Mouse (Mus musculus) right cerebral cortex, postnatal 36 days (tissue): Measurements from ENCODE around the gene Fcgr3.

Experiments used
- DNase-seq, 2 experiments: peaks; one replicate each; pipeline ENCODE4 v3.0.0; 2022; ENCODE audit warnings: low spot score in 2 of 2, mixed read lengths in 1 of 2

Gene Fcgr3

GRCm38 (mm10) chr1:171050774-171051173 is 14.0 kb downstream of the Fcgr3 start:
- DNase-seq: no peak

- no peak for DNase-seq
Observed at GRCm38 (mm10) chr1:171049263-171049662, 15.5 kb downstream of the Fcgr3 start.

- DNase-seq: no peak
Observed at GRCm38 (mm10) chr1:171046501-171046900, 18.2 kb downstream of the Fcgr3 start.

- no peak for DNase-seq
Observed at GRCm38 (mm10) chr1:171045079-171045465, 19.7 kb downstream of the Fcgr3 start.

GRCm38 (mm10) chr1:171044365-171045078 is 20.2 kb downstream of the Fcgr3 start:
- DNase-seq: peak; percentile 73 to 77

- no peak for DNase-seq
Observed at GRCm38 (mm10) chr1:171043594-171044153, 21.1 kb downstream of the Fcgr3 start.

GRCm38 (mm10) chr1:171039880-171040279 is 24.9 kb downstream of the Fcgr3 start:
- no peak for DNase-seq

GRCm38 (mm10) chr1:171039135-171039534 is 25.6 kb downstream of the Fcgr3 start:
- DNase-seq: no peak

- DNase-seq: peak; percentile 66 to 73
Observed at GRCm38 (mm10) chr1:171037861-171038721, 26.6 kb downstream of the Fcgr3 start.

- DNase-seq: peak; percentile 53 to 58
Observed at GRCm38 (mm10) chr1:171036550-171037324, 28.0 kb downstream of the Fcgr3 start.

GRCm38 (mm10) chr1:171035611-171036010 is 29.1 kb downstream of the Fcgr3 start:
- no peak for DNase-seq

GRCm38 (mm10) chr1:171034201-171034600 is 30.5 kb downstream of the Fcgr3 start:
- peak in 1 of 2 experiments; percentile 7 for DNase-seq

- DNase-seq: peak; percentile 83 to 84
Observed at GRCm38 (mm10) chr1:171033756-171034155, 31.0 kb downstream of the Fcgr3 start.

GRCm38 (mm10) chr1:171033196-171033595 is 31.5 kb downstream of the Fcgr3 start:
- peak in 1 of 2 experiments; percentile 13 for DNase-seq

GRCm38 (mm10) chr1:171032691-171033090 is 32.0 kb downstream of the Fcgr3 start:
- no peak for DNase-seq

- DNase-seq: no peak
Observed at GRCm38 (mm10) chr1:171031752-171032151, 33.0 kb downstream of the Fcgr3 start.

- DNase-seq: peak in 1 of 2 experiments; percentile 13
Observed at GRCm38 (mm10) chr1:171019311-171019950, 45.3 kb downstream of the Fcgr3 start.

GRCm38 (mm10) chr1:171018737-171019136 is 46.0 kb downstream of the Fcgr3 start, which contains the start of gene Fcgr4:
Fcgr4 (plus strand) TSS chr1:171018920.
- no peak for DNase-seq

- DNase-seq: no peak
Observed at GRCm38 (mm10) chr1:171017468-171018158, 47.1 kb downstream of the Fcgr3 start.

- DNase-seq: no peak
Observed at GRCm38 (mm10) chr1:171016676-171017356, 47.9 kb downstream of the Fcgr3 start.
